In genomic region chr1:185405921-185406320, GRCm38 (mm10) we compare ENCODE assay signal across 23 mouse cellular contexts. TPM values are rescaled to one million over a fixed set of nuclear protein-coding genes. Genes with fewer than 3 reads are reported as not detected.
DNase-seq lines count a peak whose midpoint lies in the region; ATAC-seq lines count a peak whose summit lies in the region.
"Had no signal": no experiment of that assay in that cellular context is flagged by ENCODE, and none has a peak within 500 bp of the region (broad histone marks: within the 10 kb centered on the region; RNA-seq: fewer than 3 reads in every experiment).

No protein-coding gene starts in this region.

- H3K4me1 ChIP-seq in heart, embryonic 14.5 days (ENCODE audit: control insufficient read depth in 2 of 2, insufficient read depth in 2 of 2, low read length in 2 of 2), result peaks cover 4 to 5% of the 10 kb centered on the region in 2 experiments; a peak in 2 of 4 replicates
- no peaks in the 10 kb centered on the region for H3K4me1 ChIP-seq in heart, embryonic 11.5 days (ENCODE audit: control insufficient read depth, insufficient read depth, low read length)
- H3K4me1 ChIP-seq in heart, embryonic 12.5 days (replicated peaks), result no peaks in the 10 kb centered on the region; the same call in 1 of the 2 replicates
- H3K4me1 ChIP-seq in forebrain, embryonic 11.5 days (replicated peaks; ENCODE audit: control insufficient read depth, insufficient read depth, low read length), result no peaks in the 10 kb centered on the region
- H3K4me1 ChIP-seq: embryonic facial prominence, embryonic 12.5 days; forebrain, embryonic 12.5 days; hindbrain, embryonic 10.5 days had no signal

- H3K4me2 ChIP-seq in heart, embryonic 14.5 days (ENCODE audit: low read length), result no peak overlapping the region
- no peak overlapping the region for H3K4me2 ChIP-seq in heart, embryonic 11.5 days
- no peak overlapping the region for H3K4me2 ChIP-seq in heart, embryonic 12.5 days
- no peak overlapping the region for H3K4me2 ChIP-seq in forebrain, embryonic 11.5 days (ENCODE audit: low read depth, low read length, severe bottlenecking)
- H3K4me2 ChIP-seq: embryonic facial prominence, embryonic 12.5 days; forebrain, embryonic 12.5 days; heart, embryonic 13.5 days; hindbrain, embryonic 14.5 days had no signal

- H3K9me3 ChIP-seq in heart, embryonic 14.5 days (ENCODE audit: control insufficient read depth, low read length), result no peaks in the 10 kb centered on the region
- no peaks in the 10 kb centered on the region for H3K9me3 ChIP-seq in heart, embryonic 11.5 days (replicated peaks; ENCODE audit: control insufficient read depth, low read length)
- no peaks in the 10 kb centered on the region for H3K9me3 ChIP-seq in heart, embryonic 12.5 days (replicated peaks)
- no peaks in the 10 kb centered on the region for H3K9me3 ChIP-seq in forebrain, embryonic 11.5 days (ENCODE audit: control insufficient read depth, low read length)
- H3K9me3 ChIP-seq: embryonic facial prominence, embryonic 12.5 days; forebrain, embryonic 12.5 days; heart, embryonic 13.5 days; hindbrain, embryonic 10.5 days had no signal

- peak; percentile 19 to 30 for DNase-seq in heart, postnatal 10 days
- peak; percentile 54 for DNase-seq in MN1 (ENCODE audit: low spot score)
- DNase-seq in forebrain, embryonic 11.5 days (ENCODE audit: low spot score), result no peak
- DNase-seq: adrenal gland, adult 8-10 months; adrenal gland, postnatal 36 days; cerebellum, adult 11-12 months; cerebellum, adult 9-10 months; cerebellum, postnatal 25 days; gastrocnemius, postnatal 10 days; kidney, adult 2 months had no signal

- 49% methylated on average over 10 of the region's 10 CpGs for WGBS in heart, embryonic 14.5 days
- 83% methylated on average over 10 of the region's 10 CpGs for WGBS in heart, embryonic 11.5 days (ENCODE audit: insufficient replicate concordance)
- WGBS in heart, embryonic 12.5 days, result 72% methylated on average over 10 of the region's 10 CpGs
- 96% methylated on average over 10 of the region's 10 CpGs for WGBS in forebrain, embryonic 11.5 days

- peaks cover 88% of the 10 kb centered on the region for H3K36me3 ChIP-seq in heart, embryonic 14.5 days (ENCODE audit: control insufficient read depth, insufficient read depth, low read length)
- H3K36me3 ChIP-seq in heart, embryonic 11.5 days (ENCODE audit: control insufficient read depth, insufficient read depth, low read length), result peaks cover 44% of the 10 kb centered on the region
- peaks cover 68% of the 10 kb centered on the region for H3K36me3 ChIP-seq in heart, embryonic 12.5 days
- H3K36me3 ChIP-seq in forebrain, embryonic 11.5 days (ENCODE audit: control insufficient read depth, insufficient read depth, low read length), result peaks cover 8% of the 10 kb centered on the region

- no peak overlapping the region for H3K27ac ChIP-seq in heart, embryonic 14.5 days (replicated peaks in 1 of 2; ENCODE audit: control insufficient read depth in 1 of 2, insufficient read depth in 1 of 2, low read depth in 2 of 2, low read length in 2 of 2)
- no peak overlapping the region for H3K27ac ChIP-seq in heart, embryonic 11.5 days (ENCODE audit: low read depth, low read length)
- no peak overlapping the region for H3K27ac ChIP-seq in heart, embryonic 12.5 days (ENCODE audit: poor library complexity, severe bottlenecking)
- no peak overlapping the region for H3K27ac ChIP-seq in forebrain, embryonic 11.5 days (ENCODE audit: low read depth, low read length)
- H3K27ac ChIP-seq: embryonic facial prominence, embryonic 12.5 days; forebrain, embryonic 12.5 days; heart, embryonic 13.5 days; hindbrain, embryonic 10.5 days; hindbrain, embryonic 14.5 days had no signal

- no peaks in the 10 kb centered on the region for H3K27me3 ChIP-seq in heart, embryonic 14.5 days (ENCODE audit: control insufficient read depth, insufficient read depth, low read length)
- no peaks in the 10 kb centered on the region for H3K27me3 ChIP-seq in heart, embryonic 11.5 days (ENCODE audit: control insufficient read depth, insufficient read depth, low read length)
- H3K27me3 ChIP-seq in heart, embryonic 12.5 days (replicated peaks), result no peaks in the 10 kb centered on the region
- no peaks in the 10 kb centered on the region for H3K27me3 ChIP-seq in forebrain, embryonic 11.5 days (ENCODE audit: control insufficient read depth, insufficient read depth, low read length)
- H3K27me3 ChIP-seq: embryonic facial prominence, embryonic 12.5 days; forebrain, embryonic 12.5 days; heart, embryonic 13.5 days; Patski had no signal

- peak; percentile 66; the same call in 1 of the 2 replicates for ATAC-seq in heart, embryonic 14.5 days (ENCODE audit: insufficient number of reproducible peaks, insufficient read depth, low FRiP score, low read depth)
- ATAC-seq in heart, embryonic 11.5 days (replicated peaks; ENCODE audit: insufficient number of reproducible peaks, low FRiP score, low TSS enrichment), result no peak
- no peak for ATAC-seq in heart, embryonic 12.5 days (ENCODE audit: insufficient number of reproducible peaks, low FRiP score)
- ATAC-seq in megakaryocyte progenitor cell, adult 5-6 weeks (replicated peaks; ENCODE audit: poor library complexity), result peak; percentile 48; the same call in 1 of the 2 replicates
- no peak for ATAC-seq in forebrain, embryonic 11.5 days (replicated peaks; ENCODE audit: low FRiP score)
- ATAC-seq: forebrain, embryonic 16.5 days; intestine, embryonic 16.5 days; Patski had no signal

- no peak overlapping the region for H3K4me3 ChIP-seq in heart, embryonic 14.5 days (ENCODE audit: control insufficient read depth in 1 of 2, insufficient read depth in 1 of 2, low read depth in 1 of 2, low read length in 2 of 2)
- H3K4me3 ChIP-seq in heart, embryonic 11.5 days (ENCODE audit: low read depth, low read length), result no peak overlapping the region
- no peak overlapping the region for H3K4me3 ChIP-seq in heart, embryonic 12.5 days
- no peak overlapping the region for H3K4me3 ChIP-seq in forebrain, embryonic 11.5 days (ENCODE audit: low read depth, low read length)
- H3K4me3 ChIP-seq: embryonic facial prominence, embryonic 12.5 days; forebrain, embryonic 12.5 days; heart, embryonic 13.5 days; hindbrain, embryonic 10.5 days had no signal

- no peak overlapping the region for H3K9ac ChIP-seq in heart, embryonic 14.5 days (ENCODE audit: low read length)
- no peak overlapping the region for H3K9ac ChIP-seq in heart, embryonic 11.5 days (ENCODE audit: low read depth, low read length)
- H3K9ac ChIP-seq in heart, embryonic 12.5 days, result no peak overlapping the region
- no peak overlapping the region for H3K9ac ChIP-seq in forebrain, embryonic 11.5 days (ENCODE audit: low read length)
- H3K9ac ChIP-seq: embryonic facial prominence, embryonic 12.5 days; forebrain, embryonic 12.5 days; heart, embryonic 13.5 days; hindbrain, embryonic 14.5 days had no signal

- intact Hi-C loops in heart, postnatal 10 days (cut with DNase I), result no loop called here

RNA-seq across cellular contexts. Expression of gene Eprs, which starts 43.1 kb away (rescaled TPM):
- polyA plus RNA-seq in heart, embryonic 14.5 days (2014; fragmentation: Nextera tagmentation; extraction: Ambion mirVana), result 103 TPM in 2 replicates
- polyA plus RNA-seq in heart, embryonic 11.5 days (2014; fragmentation: Nextera tagmentation; extraction: Ambion mirVana), result 111 and 122 TPM in 2 replicates
- 10 to 100 TPM; 74.3 to 75.4 TPM for total RNA-seq in heart, postnatal 10 days (2021)
- polyA plus RNA-seq in heart, embryonic 12.5 days (2016; fragmentation: Nextera tagmentation; extraction: Ambion mirVana), result 110 and 115 TPM in 2 replicates
- 108 and 117 TPM in 2 replicates for total RNA-seq in megakaryocyte progenitor cell, adult 5-6 weeks (2015)
- 214 and 252 TPM in 2 replicates for total RNA-seq in megakaryocyte progenitor cell, adult 5-6 weeks (2017)
- 143 and 150 TPM in 2 replicates for polyA plus RNA-seq in forebrain, embryonic 11.5 days (2014; fragmentation: Nextera tagmentation; extraction: Ambion mirVana)

RNA-seq across cellular contexts. Expression of gene Slc30a10, which starts 48.7 kb away (rescaled TPM):
- 0.08 TPM in 1 of 2 replicates, not detected in the other for polyA plus RNA-seq in heart, embryonic 14.5 days (2014; fragmentation: Nextera tagmentation; extraction: Ambion mirVana)
- polyA plus RNA-seq in heart, embryonic 11.5 days (2014; fragmentation: Nextera tagmentation; extraction: Ambion mirVana), result 3.9 and 5.0 TPM in 2 replicates
- not detected for total RNA-seq in heart, postnatal 10 days (2021)
- 1.5 and 1.8 TPM in 2 replicates for polyA plus RNA-seq in heart, embryonic 12.5 days (2016; fragmentation: Nextera tagmentation; extraction: Ambion mirVana)
- total RNA-seq in megakaryocyte progenitor cell, adult 5-6 weeks (2015), result 0.05 and 0.07 TPM in 2 replicates
- total RNA-seq in megakaryocyte progenitor cell, adult 5-6 weeks (2017), result 0.07 and 0.08 TPM in 2 replicates
- polyA plus RNA-seq in forebrain, embryonic 11.5 days (2014; fragmentation: Nextera tagmentation; extraction: Ambion mirVana), result 2.5 and 2.6 TPM in 2 replicates
- total RNA-seq: adrenal gland, adult 8-10 months had no signal
- polyA plus RNA-seq: C2C12; kidney, adult 2 months; Patski had no signal

Comparison
In these comparisons a context has a peak if more than half of its experiments do, and no peak if none do; other contexts are left out.
1. ATAC-seq: peak in heart, embryonic 14.5 days (single experiment) and megakaryocyte progenitor cell, adult 5-6 weeks (single experiment); none in heart, embryonic 11.5 days (single experiment), heart, embryonic 12.5 days (single experiment) and forebrain, embryonic 11.5 days (single experiment).